Mouse (Mus musculus) C2C12 (cell line): ENCODE measurements around the gene C1galt1. TPM values are rescaled to one million over a fixed set of nuclear protein-coding genes. Genes with fewer than 3 reads are reported as not detected.

ENCODE experiments used
- H3K27me3 ChIP-seq: one replicate; pipeline ENCODE4 v1.6.1; 2011; ENCODE audit not compliant: control insufficient read depth, insufficient read depth, insufficient read length
- H3K36me3 ChIP-seq: one replicate; pipeline ENCODE4 v1.6.1; 2011; ENCODE audit not compliant: control insufficient read depth, insufficient read depth
- H3K4me3 ChIP-seq: one replicate; pipeline ENCODE4 v1.5.1; 2011; ENCODE audit warnings: mild to moderate bottlenecking, control low read depth; ENCODE audit not compliant: poor library complexity, insufficient read depth, severe bottlenecking
- H3K79me2 ChIP-seq: one replicate; pipeline ENCODE4 v1.6.1; 2011; ENCODE audit not compliant: control insufficient read depth, insufficient read depth
- H3K79me3 ChIP-seq: one replicate; pipeline ENCODE4 v1.6.1; 2011; ENCODE audit warnings: low read depth, control low read depth
- H3ac ChIP-seq: one replicate; pipeline ENCODE3; 2011; ENCODE audit warnings: low read depth; ENCODE audit not compliant: control insufficient read depth, insufficient read length
- CEBPB ChIP-seq: IDR thresholded peaks from one replicate; pipeline ENCODE4 v1.6.1; 2011; ENCODE audit warnings: low read depth, mild to moderate bottlenecking, control low read depth, moderate library complexity
- CTCF ChIP-seq: IDR thresholded peaks from one replicate; pipeline ENCODE4 v1.5.1; 2011; ENCODE audit not compliant: control insufficient read depth, insufficient read depth, insufficient read length
- FOSL1 ChIP-seq: IDR thresholded peaks from one replicate; pipeline ENCODE4 v1.8.0; 2011; ENCODE audit warnings: mild to moderate bottlenecking, low read length; ENCODE audit not compliant: poor library complexity, insufficient read depth, severe bottlenecking
- MAX ChIP-seq: IDR thresholded peaks from one replicate; pipeline ENCODE4 v1.6.1; 2011; ENCODE audit warnings: mild to moderate bottlenecking, control low read depth
- MYOD1 ChIP-seq: IDR thresholded peaks from one replicate; pipeline ENCODE4 v1.6.1; 2011; ENCODE audit warnings: low read depth; ENCODE audit not compliant: control insufficient read depth, insufficient read length
- MYOG ChIP-seq: IDR thresholded peaks from one replicate; pipeline ENCODE4 v1.6.1; 2011; ENCODE audit not compliant: control insufficient read depth, insufficient read length; ENCODE audit errors: extremely low read depth
- USF1 ChIP-seq: IDR thresholded peaks from one replicate; pipeline ENCODE4 v1.6.1; 2011; ENCODE audit warnings: low read depth, mild to moderate bottlenecking, control low read depth, moderate library complexity
- polyA plus RNA-seq: library from polyadenylated mRNA; unstranded; fragments of >200 nt; fragmentation: generic; extraction: Trizol; gene quantifications from one replicate; pipeline ENCODE4 v1.2.1, GENCODE M21; 2012; ENCODE audit warnings: missing spikeins

Gene C1galt1
- polyA plus RNA-seq, 1 experiment: 4.0 TPM

GRCm38 (mm10) chr6:7856682-7857290 is 12.1 kb downstream of the C1galt1 start:
- no peak overlapping the region for H3K4me3 ChIP-seq
- H3K36me3 ChIP-seq: no peaks in the 10 kb centered on the region
- no peak overlapping the region for H3ac ChIP-seq
- no peak for TF ChIP-seq FOSL1
- TF ChIP-seq CTCF: no peak
- TF ChIP-seq MAX: no peak
- no peak for TF ChIP-seq MYOD1
- no peak for TF ChIP-seq CEBPB
- TF ChIP-seq MYOG: no peak
- no peak for TF ChIP-seq USF1
- H3K79me3 ChIP-seq: peaks cover 25% of the 10 kb centered on the region
- no peaks in the 10 kb centered on the region for H3K27me3 ChIP-seq
- H3K79me2 ChIP-seq: peaks cover 75% of the 10 kb centered on the region

DNA sequence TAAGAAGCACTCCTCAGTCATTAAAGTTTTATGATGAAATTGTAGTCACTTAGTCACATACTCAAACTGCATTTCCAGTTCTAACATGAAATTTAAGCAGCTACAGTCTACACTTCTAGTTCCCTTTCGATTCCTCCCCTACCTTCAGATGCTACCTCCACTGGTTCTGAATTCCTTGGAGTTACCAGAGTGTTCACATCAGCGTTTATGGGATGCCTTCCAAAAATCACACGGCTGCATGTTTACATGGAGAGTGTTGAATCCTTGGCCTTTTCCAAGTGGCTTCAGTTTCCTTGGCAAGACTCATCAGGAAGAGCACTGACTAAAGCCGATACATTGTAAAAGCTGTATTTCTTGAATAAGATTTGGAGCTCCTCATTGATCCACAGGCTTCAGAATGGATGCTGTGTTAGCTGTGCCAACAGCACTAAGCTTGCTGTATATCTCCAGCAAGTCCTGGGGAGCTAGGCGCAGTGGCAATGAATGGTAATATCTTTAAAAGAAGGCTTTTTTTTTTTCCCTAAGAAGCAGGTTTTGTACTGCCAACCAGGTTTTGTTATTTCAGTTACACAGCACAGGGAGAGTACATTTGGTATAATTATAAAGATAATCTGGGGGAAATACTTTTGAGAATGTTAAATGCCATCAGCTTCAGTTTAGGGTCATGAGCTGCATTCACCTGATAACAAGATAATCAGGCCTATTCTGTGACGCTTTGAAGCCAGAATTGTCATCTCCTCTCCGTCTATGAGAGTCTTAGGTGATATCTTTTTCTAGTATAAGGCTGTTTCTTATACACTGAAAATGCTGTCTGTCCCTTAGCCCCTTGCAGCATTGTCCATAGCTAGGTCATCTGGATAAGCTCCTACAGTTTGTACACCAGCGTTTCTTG is 13.0 kb downstream of the C1galt1 start:
- TF ChIP-seq MAX: no peak
- no peak for TF ChIP-seq USF1
- TF ChIP-seq CEBPB: no peak
- no peak for TF ChIP-seq MYOD1
- no peak for TF ChIP-seq FOSL1
- no peak for TF ChIP-seq CTCF
- TF ChIP-seq MYOG: no peak
- Histone ChIP-seq H3ac (no peak overlapping the region), H3K4me3 (no peak overlapping the region), H3K79me3 (peaks cover 25% of the 10 kb centered on the region), H3K79me2 (peaks cover 71% of the 10 kb centered on the region), H3K36me3 (no peaks in the 10 kb centered on the region), H3K27me3 (no peaks in the 10 kb centered on the region)

DNA sequence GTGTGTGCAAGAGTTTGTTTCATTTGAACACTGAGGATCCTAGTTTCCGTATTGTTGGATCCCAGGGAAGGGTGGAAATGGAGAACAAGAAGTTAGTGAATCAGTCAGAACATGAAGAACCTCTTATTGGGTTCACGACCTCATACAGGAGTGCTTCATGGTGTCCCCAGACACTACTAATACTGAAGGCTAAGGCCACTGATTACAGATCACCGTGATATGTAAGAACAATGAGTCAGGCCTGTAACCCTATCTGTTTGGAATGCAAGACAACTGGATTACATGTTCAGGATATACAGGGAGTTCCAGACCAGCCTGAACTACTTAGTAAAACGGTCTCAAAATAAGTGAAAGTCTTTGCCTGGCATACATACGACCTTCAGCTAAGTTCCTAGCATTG is 13.9 kb downstream of the C1galt1 start:
- no peak overlapping the region for H3ac ChIP-seq
- no peaks in the 10 kb centered on the region for H3K36me3 ChIP-seq
- no peak overlapping the region for H3K4me3 ChIP-seq
- no peaks in the 10 kb centered on the region for H3K27me3 ChIP-seq
- H3K79me3 ChIP-seq: peaks cover 25% of the 10 kb centered on the region
- peaks cover 64% of the 10 kb centered on the region for H3K79me2 ChIP-seq
- TF ChIP-seq MYOD1: peak; percentile 8
- TF ChIP-seq MAX: no peak
- no peak for TF ChIP-seq CEBPB
- no peak for TF ChIP-seq FOSL1
- TF ChIP-seq USF1: no peak
- no peak for TF ChIP-seq CTCF
- no peak for TF ChIP-seq MYOG

GRCm38 (mm10) chr6:7859161-7859560 is 14.5 kb downstream of the C1galt1 start:
- TF ChIP-seq MYOD1 (no peak), FOSL1 (no peak), MYOG (no peak), CEBPB (no peak), USF1 (no peak), MAX (no peak), CTCF (no peak)
- peaks cover 59% of the 10 kb centered on the region for H3K79me2 ChIP-seq
- H3K36me3 ChIP-seq: peaks cover 3% of the 10 kb centered on the region
- H3K79me3 ChIP-seq: peaks cover 20% of the 10 kb centered on the region
- no peak overlapping the region for H3K4me3 ChIP-seq
- H3ac ChIP-seq: no peak overlapping the region
- H3K27me3 ChIP-seq: no peaks in the 10 kb centered on the region

DNA sequence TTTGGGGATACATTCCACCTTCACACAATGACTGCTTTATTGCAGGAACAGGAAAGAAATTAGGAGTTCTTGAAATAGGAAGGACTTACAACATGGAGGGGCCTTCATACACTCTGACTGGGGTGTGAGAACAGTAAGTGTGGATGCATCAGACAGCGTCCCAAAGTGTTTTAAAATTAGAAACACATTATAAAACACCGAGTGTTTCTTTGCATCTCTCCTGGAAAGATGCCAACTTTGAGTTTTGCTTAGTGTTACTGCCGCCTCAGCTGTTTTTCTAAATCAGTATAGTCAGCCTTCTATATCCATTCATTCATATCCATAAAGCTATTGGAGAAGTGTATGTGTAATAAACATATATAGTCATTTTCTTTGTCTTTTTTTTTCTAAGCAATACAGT is 16.4 kb downstream of the C1galt1 start:
- peaks cover 3% of the 10 kb centered on the region for H3K36me3 ChIP-seq
- H3K27me3 ChIP-seq: no peaks in the 10 kb centered on the region
- H3K79me2 ChIP-seq: peaks cover 41% of the 10 kb centered on the region
- TF ChIP-seq USF1 (no peak), CTCF (no peak), MYOD1 (no peak), FOSL1 (no peak), CEBPB (no peak), MYOG (no peak), MAX (no peak)
- H3ac ChIP-seq: no peak overlapping the region
- H3K79me3 ChIP-seq: peaks cover 14% of the 10 kb centered on the region
- H3K4me3 ChIP-seq: no peak overlapping the region
